Mouse (Mus musculus) bone marrow, adult 2 months (tissue): ENCODE data around the gene Psma3.

Experiments used
- CTCF ChIP-seq: fragments of 200-500 bp; IDR thresholded peaks from 2 replicates; pipeline ENCODE4 v1.5.1; 2011; ENCODE audit warnings: low read length, control low read depth; ENCODE audit not compliant: control insufficient read depth, insufficient read depth
- POLR2A ChIP-seq: fragments of 200-500 bp; IDR thresholded peaks from 2 replicates; pipeline ENCODE4 v1.6.1; 2011; ENCODE audit warnings: low read depth, mild to moderate bottlenecking, control low read depth, low read length, borderline replicate concordance; ENCODE audit not compliant: control insufficient read depth

DNA sequence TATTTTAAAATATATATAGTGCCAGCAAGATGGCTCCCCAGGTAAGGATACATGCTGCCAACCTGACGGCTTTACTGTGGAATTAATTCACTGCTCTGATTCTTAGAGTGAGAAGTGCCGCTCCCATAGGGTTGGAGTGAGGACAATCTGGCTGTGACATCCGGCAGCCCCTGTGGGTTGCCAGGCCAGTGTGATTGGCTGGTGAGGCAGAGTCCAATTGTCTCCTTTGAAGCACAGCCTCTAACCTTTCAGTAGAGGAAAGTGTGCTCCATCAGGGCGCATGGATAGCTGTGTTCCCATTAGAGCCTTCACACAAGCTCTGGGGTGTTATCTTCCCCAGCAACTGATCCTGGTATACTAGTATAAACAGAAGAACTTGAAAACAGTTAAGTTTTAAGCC is 15.8 kb upstream of the Psma3 start:
- TF ChIP-seq CTCF (no peak), POLR2A (no peak)
